Mouse (Mus musculus): Measurements from ENCODE around the gene Slc24a3.

DNA sequence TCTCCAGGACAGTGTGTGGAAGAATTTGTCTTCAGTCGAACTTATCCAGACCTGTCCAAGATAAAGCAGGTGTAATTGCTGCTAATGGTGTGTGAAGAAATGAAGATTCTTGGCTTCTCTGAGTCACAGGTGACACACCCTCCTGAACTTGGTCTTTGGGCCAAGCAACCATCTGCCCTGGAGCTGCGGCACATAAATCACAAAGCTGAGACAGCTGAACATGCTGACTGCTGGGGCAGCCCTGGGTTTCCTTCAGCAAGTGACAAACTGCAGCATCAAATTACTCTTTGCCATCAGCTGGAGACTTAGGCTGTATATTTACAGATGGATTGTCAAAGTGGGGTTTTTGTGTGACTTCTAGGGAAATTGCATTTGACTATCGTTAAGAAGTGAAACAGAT lies 415.5 kb downstream of the Slc24a3 start:
- no peak for TF ChIP-seq GATA1 (IDR thresholded peaks at IDR 0.05; ENCODE audit: borderline replicate concordance, low read length)
- TF ChIP-seq FLI1 (IDR thresholded peaks at IDR 0.05; ENCODE audit: low read length), result no peak
